Mouse (Mus musculus) limb, embryonic 11.5 days (tissue): Measurements from ENCODE around the gene Dab2ip. TPM values are rescaled to one million over a fixed set of nuclear protein-coding genes. Genes with fewer than 3 reads are reported as not detected.

ENCODE experiments used
- ATAC-seq: fragments of 200-750 bp; cut with Nextera tagmentation; 2 replicates; pipeline ENCODE4 v1.8.0; 2017; ENCODE audit warnings: low read depth; ENCODE audit not compliant: insufficient number of reproducible peaks, low FRiP score, low TSS enrichment
- DNase-seq: peaks from one replicate; pipeline ENCODE4 v3.0.0-alpha.2; 2015; ENCODE audit warnings: low spot score
- H3K27ac ChIP-seq: fragments of 300-500 bp; sonication (generic); replicated peaks from 2 replicates; pipeline ENCODE4 v1.5.1; 2014; ENCODE audit warnings: low read depth, mild to moderate bottlenecking, low read length
- H3K27me3 ChIP-seq: fragments of 300-500 bp; sonication (generic); 2 replicates; pipeline ENCODE4 v1.6.1; 2014; ENCODE audit warnings: mild to moderate bottlenecking, low read length, mixed read lengths; ENCODE audit not compliant: control insufficient read depth, insufficient read depth
- H3K36me3 ChIP-seq: fragments of 300-500 bp; sonication (generic); 2 replicates; pipeline ENCODE4 v1.6.1; 2014; ENCODE audit warnings: mild to moderate bottlenecking, low read length, moderate library complexity, mixed read lengths; ENCODE audit not compliant: control insufficient read depth, insufficient read depth
- H3K4me1 ChIP-seq: fragments of 300-500 bp; sonication (generic); 2 replicates; pipeline ENCODE4 v1.6.1; 2014; ENCODE audit warnings: low read length, mixed read lengths; ENCODE audit not compliant: control insufficient read depth, insufficient read depth
- H3K4me2 ChIP-seq: fragments of 300-500 bp; sonication (generic); 2 replicates; pipeline ENCODE4 v1.6.1; 2014; ENCODE audit warnings: low read depth, mild to moderate bottlenecking, moderate library complexity; ENCODE audit not compliant: severe bottlenecking
- H3K4me3 ChIP-seq: fragments of 300-500 bp; sonication (generic); 2 replicates; pipeline ENCODE4 v1.5.1; 2014; ENCODE audit warnings: low read depth, low read length
- H3K9ac ChIP-seq: fragments of 300-500 bp; sonication (generic); 2 replicates; pipeline ENCODE4 v1.6.1; 2014; ENCODE audit warnings: mild to moderate bottlenecking, low read length
- H3K9me3 ChIP-seq: fragments of 300-500 bp; sonication (generic); 2 replicates; pipeline ENCODE4 v1.6.1; 2016; ENCODE audit warnings: low read length; ENCODE audit not compliant: control insufficient read depth
- WGBS: fragments of 180-500 bp; shearing (Covaris S2); extraction: QIAGEN DNeasy Blood & Tissue Kit; methylation state at CpG from one replicate; pipeline ENCODE4 v1.1.7; 2014; 5-methylcytosine and 5-hydroxymethylcytosine counted together
- polyA plus RNA-seq: library from polyadenylated mRNA; unstranded; fragments of >200 nt; fragmentation: Nextera tagmentation; extraction: Ambion mirVana; gene quantifications from 2 replicates; pipeline ENCODE4 v1.2.1, GENCODE M21; 2014

The Dab2ip gene
- polyA plus RNA-seq, 1 experiment from 2014 or later = 53.9 TPM

DNA sequence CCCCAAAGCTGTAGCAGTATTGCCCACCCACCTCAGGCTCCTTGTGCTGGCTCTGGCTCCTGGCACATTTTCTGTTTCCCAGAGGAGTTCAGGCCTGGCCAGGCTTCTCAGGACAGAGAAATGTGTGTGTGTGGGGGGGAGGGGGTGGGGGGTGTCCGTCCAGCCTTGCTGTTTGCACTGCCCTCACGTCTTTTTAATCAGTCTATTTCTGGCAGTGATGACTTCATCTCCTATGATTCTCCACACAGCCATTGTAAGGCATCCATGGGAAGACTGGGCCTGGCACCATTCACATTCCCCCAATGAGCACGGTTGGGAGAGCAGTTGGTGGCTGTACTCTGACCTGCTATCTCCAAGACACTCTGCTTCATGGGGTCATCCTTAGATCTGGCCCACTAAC, 125.9 kb downstream of the Dab2ip start:
- no peak for ATAC-seq
- no peak overlapping the region for H3K9ac ChIP-seq
- H3K27ac ChIP-seq = no peak overlapping the region
- no peak overlapping the region for H3K4me3 ChIP-seq
- H3K36me3 ChIP-seq = 0 out of 2 replicates have a peak, but pooled peaks cover 3% of the 10 kb centered on the region
- no peak overlapping the region for H3K4me2 ChIP-seq
- 50% methylated on average over 3 of the region's 3 CpGs for WGBS
- DNase-seq = no peak
- H3K4me1 ChIP-seq = peaks cover 39% of the 10 kb centered on the region
- no peaks in the 10 kb centered on the region for H3K27me3 ChIP-seq
- no peaks in the 10 kb centered on the region for H3K9me3 ChIP-seq

DNA sequence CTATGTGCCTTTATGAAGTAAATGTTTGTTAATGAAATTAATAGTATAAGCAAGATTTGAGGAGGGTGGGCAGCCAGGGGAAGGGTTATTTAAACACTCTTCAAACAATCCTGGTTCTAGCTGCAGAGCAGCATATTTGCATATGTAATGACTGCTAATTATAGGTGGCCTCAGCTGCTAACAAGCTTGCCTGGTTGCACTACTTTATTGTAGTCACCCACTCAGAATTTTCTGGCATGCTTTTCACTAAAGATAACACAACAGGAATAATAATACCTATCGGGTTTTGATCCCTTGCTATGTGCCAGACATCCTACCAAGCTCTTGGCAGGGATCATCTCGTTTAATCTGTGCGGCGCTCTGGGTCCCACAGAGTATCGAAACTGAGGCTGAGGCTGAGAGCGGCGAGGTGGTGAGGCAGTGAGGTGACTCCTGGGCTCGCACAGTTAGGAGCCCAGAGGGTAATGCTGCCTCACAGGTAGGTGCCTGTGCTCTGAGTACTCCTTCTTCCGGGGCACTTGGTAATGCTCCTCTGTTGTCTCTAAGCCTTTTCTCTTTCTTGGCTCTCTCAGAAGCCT, 126.8 kb downstream of the Dab2ip start:
- Histone ChIP-seq H3K9ac (no peak overlapping the region), H3K4me3 (no peak overlapping the region), H3K27ac (no peak overlapping the region), H3K27me3 (no peaks in the 10 kb centered on the region), H3K9me3 (no peaks in the 10 kb centered on the region), H3K4me2 (no peak overlapping the region), H3K4me1 (peaks cover 32% of the 10 kb centered on the region), H3K36me3 (0 out of 2 replicates have a peak, but pooled peaks cover 3% of the 10 kb centered on the region)
- ATAC-seq = no peak
- 45% methylated on average over 9 of the region's 9 CpGs for WGBS
- no peak for DNase-seq

DNA sequence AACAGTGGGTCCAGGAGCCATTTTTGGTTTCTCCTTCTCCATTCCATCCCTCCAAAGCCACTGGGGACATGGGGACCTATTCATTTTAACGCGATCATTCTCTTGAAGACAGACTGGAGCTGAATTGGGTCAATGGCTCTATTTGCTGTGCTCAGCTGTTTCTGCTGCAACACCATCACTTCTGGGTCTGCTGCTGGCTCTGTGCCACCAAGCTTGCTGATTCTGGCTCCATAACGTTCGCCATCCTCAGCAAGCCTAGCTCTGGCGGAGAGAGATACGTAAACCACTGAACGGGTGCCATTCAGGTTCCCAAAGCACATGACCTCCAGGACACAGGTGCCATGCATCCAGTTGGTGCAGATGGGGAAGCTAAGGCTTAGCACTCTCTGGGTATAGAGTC, 128.0 kb downstream of the Dab2ip start:
- Histone ChIP-seq H3K4me2 (no peak overlapping the region), H3K9ac (no peak overlapping the region), H3K4me3 (no peak overlapping the region), H3K4me1 (peaks cover 32% of the 10 kb centered on the region), H3K36me3 (0 out of 2 replicates have a peak, but pooled peaks cover 3% of the 10 kb centered on the region), H3K9me3 (no peaks in the 10 kb centered on the region), H3K27ac (no peak overlapping the region), H3K27me3 (no peaks in the 10 kb centered on the region)
- 93% methylated on average over 7 of the region's 7 CpGs for WGBS
- ATAC-seq = no peak
- DNase-seq = no peak

DNA sequence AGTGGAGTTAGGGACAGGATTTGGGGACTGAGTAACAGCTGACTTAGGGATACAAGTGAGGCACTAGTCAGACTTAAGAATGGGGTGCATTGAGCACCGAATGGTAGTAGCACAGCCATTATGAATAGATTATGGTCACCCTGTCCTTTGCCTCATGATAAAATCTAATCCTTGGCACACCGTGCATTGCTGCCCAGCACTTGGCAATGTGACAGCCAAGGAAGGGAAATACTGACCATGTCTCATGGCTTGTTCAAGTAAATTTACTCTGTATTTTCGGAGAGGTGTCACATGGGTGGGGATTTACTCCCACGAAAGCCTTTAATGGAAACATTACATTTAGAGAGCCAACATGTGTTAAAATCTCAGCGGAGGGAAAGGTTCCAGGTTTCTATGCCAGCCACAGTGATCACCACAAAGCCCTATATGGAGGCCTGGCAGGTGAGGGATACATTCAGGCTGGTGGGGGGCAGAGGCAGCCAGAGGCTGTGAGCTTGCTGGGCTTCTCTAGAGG, 129.5 kb downstream of the Dab2ip start:
- no peak for ATAC-seq
- DNase-seq = no peak
- H3K9me3 ChIP-seq = no peaks in the 10 kb centered on the region
- H3K4me1 ChIP-seq = peaks cover 34% of the 10 kb centered on the region
- no peaks in the 10 kb centered on the region for H3K27me3 ChIP-seq
- H3K27ac ChIP-seq = no peak overlapping the region
- no peak overlapping the region for H3K4me2 ChIP-seq
- H3K36me3 ChIP-seq = no peaks in the 10 kb centered on the region
- no peak overlapping the region for H3K9ac ChIP-seq
- 93% methylated on average over 5 of the region's 5 CpGs for WGBS
- H3K4me3 ChIP-seq = no peak overlapping the region

DNA sequence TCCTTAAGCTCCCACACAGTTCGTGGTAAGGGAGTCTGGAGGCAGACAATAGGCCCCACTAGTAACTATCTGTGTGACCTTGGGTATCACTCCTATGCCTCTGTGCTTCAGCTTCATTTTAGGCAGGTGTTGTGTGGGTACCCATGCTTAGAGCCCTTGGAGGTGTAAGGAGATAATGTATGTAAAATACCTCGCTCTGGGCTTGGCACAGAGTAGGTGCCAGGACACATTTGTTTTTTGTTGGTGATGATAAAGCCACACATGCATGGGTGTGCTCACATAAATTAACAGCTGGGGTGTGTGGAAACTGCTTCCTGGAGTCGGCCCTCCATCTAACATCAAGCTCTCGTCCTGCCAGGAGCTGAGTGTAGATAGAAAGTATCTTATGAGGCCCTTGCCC, 130.1 kb downstream of the Dab2ip start:
- WGBS = 82% methylated on average over 4 of the region's 4 CpGs
- H3K36me3 ChIP-seq = no peaks in the 10 kb centered on the region

DNA sequence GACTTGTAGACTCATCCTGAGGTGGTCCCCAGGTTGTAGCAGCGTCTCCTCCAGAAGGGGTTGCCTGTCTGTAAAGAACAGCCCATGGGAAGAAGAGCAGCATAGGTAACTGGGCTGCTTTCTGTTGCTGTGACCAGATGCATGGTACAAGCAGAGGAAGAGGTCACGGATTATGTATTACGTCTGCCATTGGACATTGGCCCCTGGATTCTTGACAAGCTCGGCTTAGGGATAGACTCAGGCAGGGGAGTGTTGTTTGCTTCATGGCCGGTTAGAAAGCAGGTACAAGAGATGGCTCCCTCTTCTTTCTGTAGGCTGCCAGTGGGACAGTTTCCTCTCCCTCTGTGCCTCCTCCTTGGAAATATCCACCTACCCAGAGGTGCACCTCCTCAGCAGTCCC, 130.5 kb downstream of the Dab2ip start:
- Histone ChIP-seq H3K4me1 (peaks cover 38% of the 10 kb centered on the region), H3K4me3 (no peak overlapping the region), H3K36me3 (no peaks in the 10 kb centered on the region), H3K27ac (no peak overlapping the region), H3K4me2 (no peak overlapping the region), H3K9ac (no peak overlapping the region), H3K27me3 (no peaks in the 10 kb centered on the region), H3K9me3 (no peaks in the 10 kb centered on the region)
- DNase-seq = no peak
- ATAC-seq = no peak
- WGBS = 89% methylated on average over 5 of the region's 5 CpGs

More for the DNA sequence above, 130.1 kb downstream of the Dab2ip start:
- Histone ChIP-seq H3K9me3 (no peaks in the 10 kb centered on the region), H3K4me2 (no peak overlapping the region), H3K4me3 (no peak overlapping the region), H3K27ac (no peak overlapping the region), H3K27me3 (no peaks in the 10 kb centered on the region), H3K9ac (no peak overlapping the region), H3K4me1 (peaks cover 36% of the 10 kb centered on the region)
- no peak for ATAC-seq
- no peak for DNase-seq

DNA sequence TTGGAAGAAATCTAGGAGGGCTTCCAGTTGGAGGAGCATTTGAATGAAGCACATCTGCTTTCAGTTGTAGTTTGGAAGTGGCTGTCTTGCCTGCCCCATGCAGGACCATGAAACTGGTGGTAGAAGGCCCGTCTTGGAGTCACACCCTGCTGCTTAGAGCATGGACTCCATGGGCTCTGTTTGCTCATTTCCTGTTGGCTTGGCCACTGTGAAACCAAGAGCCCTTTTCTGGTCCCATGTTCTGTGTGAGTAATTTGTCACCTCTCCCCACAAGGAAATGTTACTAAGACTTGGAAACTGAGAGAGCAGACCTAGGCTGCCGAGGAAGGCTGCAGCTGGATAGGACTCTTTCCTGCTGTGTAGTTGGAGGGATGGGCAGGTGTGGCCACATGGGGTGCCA, 131.8 kb downstream of the Dab2ip start:
- H3K27me3 ChIP-seq = no peaks in the 10 kb centered on the region
- no peak overlapping the region for H3K27ac ChIP-seq
- H3K9ac ChIP-seq = no peak overlapping the region
- H3K36me3 ChIP-seq = no peaks in the 10 kb centered on the region
- H3K4me1 ChIP-seq = peaks cover 49% of the 10 kb centered on the region
- no peak overlapping the region for H3K4me3 ChIP-seq
- ATAC-seq (no peak), DNase-seq (no peak)
- H3K4me2 ChIP-seq = no peak overlapping the region
- WGBS = 41% methylated on average over 2 of the region's 2 CpGs
- H3K9me3 ChIP-seq = no peaks in the 10 kb centered on the region

DNA sequence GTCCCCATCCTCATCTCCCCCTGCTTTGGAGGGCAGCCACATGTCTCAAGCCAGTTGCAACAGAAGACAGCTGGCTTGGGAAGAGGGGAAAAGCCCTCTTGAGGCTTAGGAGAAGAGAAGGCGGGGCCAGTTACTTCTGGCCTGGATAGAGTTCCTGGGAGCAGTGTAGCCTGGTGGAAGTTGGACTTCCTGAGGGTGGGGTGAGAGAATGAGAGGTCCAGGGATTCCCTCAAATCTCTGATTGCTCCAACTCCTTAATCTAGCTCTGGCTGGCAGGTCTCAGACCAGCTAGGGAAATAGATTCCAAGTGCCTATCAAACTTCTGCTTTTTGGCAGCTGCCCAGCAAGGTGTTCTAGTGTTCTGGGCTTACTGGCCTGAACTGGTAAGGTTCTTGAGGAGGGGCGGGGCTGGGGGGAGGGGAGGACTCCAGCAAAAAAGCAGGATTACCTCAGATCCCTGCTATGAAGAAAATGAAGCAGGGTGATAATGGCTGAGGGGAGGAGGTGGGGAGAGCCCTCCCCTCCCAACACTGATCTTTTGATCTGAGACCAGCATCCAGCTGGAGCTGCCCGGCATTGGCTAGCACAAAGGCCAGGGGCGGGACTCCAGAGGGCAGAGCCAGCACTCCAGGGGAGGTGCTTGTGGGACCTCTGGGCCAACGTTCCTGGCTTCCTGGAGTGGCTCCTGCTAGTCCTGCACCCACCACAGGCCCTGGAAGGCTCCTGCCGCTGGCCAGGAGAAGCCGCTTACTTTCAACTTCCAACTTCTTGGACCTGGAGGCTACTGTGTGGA, 133.4 kb downstream of the Dab2ip start:
- H3K4me2 ChIP-seq = peak overlapping the region; percentile 17; the same call in 1 of the 2 replicates
- no peak overlapping the region for H3K4me3 ChIP-seq

More for the DNA sequence above, 133.4 kb downstream of the Dab2ip start:
- H3K4me1 ChIP-seq = peaks cover 62% of the 10 kb centered on the region
- no peaks in the 10 kb centered on the region for H3K9me3 ChIP-seq
- peak overlapping the region; percentile 51; the same call in 1 of the 2 replicates for H3K27ac ChIP-seq
- no peak overlapping the region for H3K9ac ChIP-seq
- WGBS = 8% methylated on average over 7 of the region's 7 CpGs
- ATAC-seq (peak; percentile 40), DNase-seq (peak; percentile 63)
- H3K27me3 ChIP-seq = no peaks in the 10 kb centered on the region
- H3K36me3 ChIP-seq = no peaks in the 10 kb centered on the region
